Mouse (Mus musculus): ENCODE measurements at regions not wholly inside any gene's neighbourhood (a gene's known extent, or its start where the extent isn't known, plus 50 kb on each side); places are given as distances from the start of the nearest gene placed in this dataset.

- TF ChIP-seq POLR2A (IDR thresholded peaks at IDR 0.05; ENCODE audit: borderline replicate concordance, insufficient read depth, low read length) (no peak), CTCF (IDR thresholded peaks at IDR 0.05; ENCODE audit: borderline replicate concordance, insufficient read depth, low read depth, low read length) (no peak)
Observed at GRCm38 (mm10) chr15:23590451-23590850, 1041.6 kb downstream of the Cdh18 start.

Measured in cerebellum, adult 2 months (tissue).